Mouse (Mus musculus) G1E (cell line): ENCODE data around the gene Adamts12. TPM values are rescaled to one million over a fixed set of nuclear protein-coding genes. Genes with fewer than 3 reads are reported as not detected.

Experiments
- ATAC-seq: 2 replicates; pipeline ENCODE4 v1.8.0; 2016; ENCODE audit warnings: mild to moderate bottlenecking; ENCODE audit not compliant: insufficient number of reproducible peaks, poor library complexity, low FRiP score, severe bottlenecking; ENCODE audit errors: extremely low read depth
- DNase-seq: peaks from one replicate; pipeline ENCODE4 v3.0.0; 2012; ENCODE audit warnings: low spot score
- H3K27me3 ChIP-seq: 2 replicates; pipeline ENCODE4 v1.6.1; 2012; ENCODE audit warnings: mild to moderate bottlenecking, low read length, inconsistent platforms; ENCODE audit not compliant: insufficient read depth
- H3K36me3 ChIP-seq: replicated peaks from 2 replicates; pipeline ENCODE3; 2012; ENCODE audit warnings: mild to moderate bottlenecking, inconsistent platforms
- H3K4me1 ChIP-seq: 2 replicates; pipeline ENCODE4 v1.6.1; 2012; ENCODE audit warnings: low read depth, low read length, inconsistent platforms, mixed read lengths; ENCODE audit not compliant: insufficient read depth
- H3K4me3 ChIP-seq: 2 replicates; pipeline ENCODE4 v1.5.1; 2012; ENCODE audit warnings: low read depth, mild to moderate bottlenecking, inconsistent platforms, low read length, moderate library complexity, mixed read lengths
- H3K9me3 ChIP-seq: replicated peaks from 2 replicates; pipeline ENCODE4 v1.6.1; 2012; ENCODE audit warnings: inconsistent platforms
- CTCF ChIP-seq: IDR thresholded peaks from 2 replicates; pipeline ENCODE4 v1.5.1; 2012; ENCODE audit warnings: low read depth, low read length, inconsistent platforms, mixed read lengths
- GATA1 ChIP-seq: IDR thresholded peaks from 2 replicates; pipeline ENCODE4 v1.6.1; 2012; ENCODE audit warnings: borderline replicate concordance, low read length, inconsistent platforms, mixed read lengths
- GATA2 ChIP-seq: IDR thresholded peaks from 2 replicates; pipeline ENCODE4 v1.6.1; 2012; ENCODE audit warnings: low read depth, low read length, inconsistent platforms, borderline replicate concordance
- POLR2AphosphoS5 ChIP-seq: IDR thresholded peaks from 2 replicates; pipeline ENCODE4 v1.6.1; 2012; ENCODE audit warnings: low read depth, low read length, inconsistent platforms; ENCODE audit not compliant: insufficient replicate concordance
- TAL1 ChIP-seq: conservative IDR thresholded peaks from 2 replicates; pipeline ENCODE4 v1.6.1; 2012; ENCODE audit warnings: low read depth, low read length, inconsistent platforms, mixed read lengths
- polyA plus RNA-seq: library from polyadenylated mRNA; stranded (reverse); fragments of >175 nt; gene quantifications from 2 replicates; pipeline ENCODE4 v1.2.3, GENCODE M21; 2012
- total RNA-seq, 2 experiments: library from RNA; stranded (forward) in 1 of 2; stranded (reverse) in 1 of 2; fragments of 200-1000 nt in 1 of 2; fragments of >200 nt in 1 of 2; fragmentation: Nextera tagmentation in 1 of 2; gene quantifications; 2 replicates each; pipeline ENCODE4 v1.2.3; 2014 to 2017

Gene Adamts12
- total and polyA plus RNA-seq, 3 experiments, result 0.16 TPM; not detected in 2

DNA sequence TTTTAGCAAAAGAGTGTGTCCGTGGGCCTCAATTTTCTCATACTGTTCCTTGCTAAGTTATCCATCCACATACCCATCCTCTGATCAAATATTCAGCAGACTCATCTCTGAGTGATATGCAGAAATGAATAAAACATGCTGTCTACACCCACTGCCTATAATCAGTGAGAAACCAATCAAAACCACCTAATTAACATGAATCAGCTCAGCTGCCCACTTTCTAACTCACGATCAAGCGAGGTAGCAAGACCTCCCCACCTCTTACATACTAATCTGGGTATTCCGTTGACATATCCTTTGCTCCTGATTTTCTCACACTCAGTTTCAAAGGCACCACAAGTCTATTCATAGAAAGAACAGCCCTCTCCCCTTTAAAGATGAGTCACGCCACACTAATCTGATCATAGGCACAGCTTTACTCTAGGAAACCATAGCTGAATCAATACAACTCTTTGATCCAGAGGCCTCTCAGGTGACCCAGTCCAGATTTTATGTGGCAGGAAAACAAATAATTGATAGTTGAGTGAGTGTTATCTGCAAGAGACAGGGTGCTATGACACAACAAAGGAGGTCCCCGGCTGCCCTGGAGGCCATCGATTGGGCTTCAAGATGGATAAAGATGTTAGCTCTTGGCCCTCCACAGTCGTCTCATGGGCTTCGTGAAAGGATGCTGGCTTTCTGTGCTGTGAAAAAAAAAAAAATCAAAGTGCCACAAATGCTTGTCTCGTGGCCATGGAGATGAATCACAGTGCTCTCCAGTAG lies 10.7 kb upstream of the Adamts12 start:
- no peaks in the 10 kb centered on the region for H3K36me3 ChIP-seq

DNA sequence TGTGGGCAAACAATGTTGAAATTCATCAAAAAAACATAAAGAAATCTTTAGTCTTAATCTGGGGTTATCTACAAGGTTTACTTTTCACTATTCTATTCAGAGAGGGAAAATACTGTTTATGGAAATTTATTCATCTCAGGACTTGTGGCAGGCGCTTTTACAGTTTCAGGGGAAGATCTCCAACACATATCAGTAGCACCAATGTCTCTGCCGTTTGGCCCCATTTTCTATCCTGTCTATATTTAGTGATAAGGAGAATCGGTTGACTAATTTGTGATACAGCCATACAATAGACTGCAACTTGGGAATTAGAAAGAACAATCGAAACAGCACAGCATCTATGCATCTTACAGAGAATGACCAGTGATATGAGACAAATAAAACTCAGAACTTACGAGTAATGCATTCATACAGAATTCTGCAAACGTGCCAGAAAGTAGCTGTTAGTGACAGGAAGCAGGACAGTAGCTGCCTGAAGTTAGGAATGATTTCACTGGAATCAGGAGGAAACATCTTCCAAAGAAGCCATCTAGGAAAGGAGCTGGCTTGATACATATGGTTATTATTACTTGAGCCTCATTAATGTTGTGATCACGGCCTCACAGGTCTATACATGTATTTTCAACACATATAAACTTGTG lies 10.0 kb upstream of the Adamts12 start:
- Histone ChIP-seq H3K27me3 (no peaks in the 10 kb centered on the region), H3K9me3 (no peaks in the 10 kb centered on the region), H3K4me3 (no peak overlapping the region), H3K4me1 (no peaks in the 10 kb centered on the region), H3K36me3 (no peaks in the 10 kb centered on the region)
- ATAC-seq (no peak), DNase-seq (no peak)
- TF ChIP-seq TAL1 (no peak), POLR2AphosphoS5 (no peak), CTCF (no peak), GATA2 (no peak), GATA1 (no peak)

More for the DNA sequence above, 10.7 kb upstream of the Adamts12 start:
- no peak for ATAC-seq
- Histone ChIP-seq H3K27me3 (no peaks in the 10 kb centered on the region), H3K4me3 (no peak overlapping the region), H3K4me1 (no peaks in the 10 kb centered on the region), H3K9me3 (no peaks in the 10 kb centered on the region)
- no peak for DNase-seq
- TF ChIP-seq POLR2AphosphoS5, result no peak
- no peak for TF ChIP-seq TAL1
- TF ChIP-seq GATA2, result no peak
- no peak for TF ChIP-seq GATA1
- no peak for TF ChIP-seq CTCF

DNA sequence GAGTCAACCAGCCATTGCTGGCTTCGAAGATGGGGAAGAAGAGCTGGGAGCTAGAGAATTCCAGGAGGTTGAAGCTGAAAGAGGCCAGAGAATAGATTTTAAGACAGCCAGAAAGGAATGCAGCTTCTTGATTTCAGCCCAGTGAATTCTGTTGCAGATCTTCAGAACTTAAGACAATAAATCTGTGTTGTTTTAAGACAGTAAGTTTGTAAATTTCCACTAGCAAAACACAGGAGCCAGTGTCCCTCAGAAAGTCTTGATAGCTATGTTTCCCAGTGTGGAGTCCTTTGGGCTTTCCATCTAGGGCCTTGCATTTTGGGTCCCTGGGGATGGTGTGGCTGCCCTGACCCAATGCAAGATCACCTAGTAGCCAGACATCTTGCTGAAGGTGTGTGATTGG lies 1.7 kb upstream of the Adamts12 start:
- Histone ChIP-seq H3K4me1 (no peaks in the 10 kb centered on the region), H3K36me3 (no peaks in the 10 kb centered on the region), H3K9me3 (no peaks in the 10 kb centered on the region), H3K4me3 (no peak overlapping the region), H3K27me3 (no peaks in the 10 kb centered on the region)
- ATAC-seq, result no peak
- TF ChIP-seq POLR2AphosphoS5 (no peak), CTCF (no peak), GATA1 (no peak), TAL1 (no peak), GATA2 (no peak)
- DNase-seq, result no peak

DNA sequence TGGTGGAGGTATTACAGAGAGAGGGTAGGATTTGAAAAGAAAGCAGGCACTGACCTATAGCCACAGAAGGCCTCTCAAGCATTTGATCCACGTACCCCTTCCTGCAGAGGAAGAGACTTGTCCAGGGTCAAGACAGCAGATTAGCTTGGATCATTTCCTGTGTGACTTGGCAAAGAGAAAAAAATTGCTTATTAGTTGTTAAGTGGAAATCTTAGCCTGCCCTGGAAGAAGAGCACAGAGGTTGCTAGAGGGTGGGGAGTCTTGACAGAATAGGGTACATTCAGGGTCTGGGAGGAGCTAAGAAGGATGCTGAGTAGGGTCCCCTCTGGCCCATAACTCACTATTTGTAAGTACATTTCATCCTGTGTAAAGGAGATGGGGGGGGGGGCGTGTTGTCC lies 431 bp upstream of the Adamts12 start:
- H3K4me1 ChIP-seq, result no peaks in the 10 kb centered on the region
- no peaks in the 10 kb centered on the region for H3K9me3 ChIP-seq
- no peak for DNase-seq
- H3K36me3 ChIP-seq, result no peaks in the 10 kb centered on the region
- no peak for TF ChIP-seq CTCF
- ATAC-seq, result no peak
- H3K27me3 ChIP-seq, result no peaks in the 10 kb centered on the region
- no peak overlapping the region for H3K4me3 ChIP-seq

DNA sequence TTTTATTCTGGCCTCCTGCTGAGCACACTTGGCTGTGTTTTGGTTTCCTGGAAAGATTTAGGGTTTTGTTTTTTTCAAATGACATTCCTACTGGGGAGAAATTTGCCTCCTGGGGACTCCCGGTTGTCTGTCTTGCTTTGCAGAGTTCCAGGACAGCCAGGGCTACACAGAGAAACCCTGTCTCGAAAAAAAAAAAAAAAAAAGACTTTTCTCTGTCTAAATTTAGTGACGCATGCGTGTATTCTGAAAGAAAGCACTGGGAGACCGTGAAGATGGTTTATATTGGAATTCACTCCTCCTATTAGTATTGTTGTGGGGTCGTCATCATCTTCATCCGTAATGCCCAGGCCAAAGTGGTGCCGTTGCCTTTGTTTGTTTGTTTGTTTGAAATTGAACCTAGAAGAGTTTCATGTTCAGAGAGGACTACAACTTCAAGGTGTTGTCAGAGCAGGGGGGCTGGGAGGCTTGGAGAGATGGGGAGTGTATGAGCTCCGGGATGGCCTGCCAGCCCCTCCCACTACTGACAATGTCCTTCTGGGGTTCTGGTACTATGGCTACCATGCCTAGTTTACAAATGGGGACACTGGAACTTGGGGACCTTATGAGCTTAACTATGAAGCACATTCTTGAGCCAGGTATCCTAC lies 1.1 kb downstream of the Adamts12 start:
- TF ChIP-seq CTCF (no peak), POLR2AphosphoS5 (no peak), GATA1 (no peak), TAL1 (no peak), GATA2 (no peak)
- no peaks in the 10 kb centered on the region for H3K4me1 ChIP-seq
- no peak for ATAC-seq
- H3K36me3 ChIP-seq, result no peaks in the 10 kb centered on the region
- no peak overlapping the region for H3K4me3 ChIP-seq
- H3K9me3 ChIP-seq, result no peaks in the 10 kb centered on the region
- H3K27me3 ChIP-seq, result no peaks in the 10 kb centered on the region
- DNase-seq, result no peak

DNA sequence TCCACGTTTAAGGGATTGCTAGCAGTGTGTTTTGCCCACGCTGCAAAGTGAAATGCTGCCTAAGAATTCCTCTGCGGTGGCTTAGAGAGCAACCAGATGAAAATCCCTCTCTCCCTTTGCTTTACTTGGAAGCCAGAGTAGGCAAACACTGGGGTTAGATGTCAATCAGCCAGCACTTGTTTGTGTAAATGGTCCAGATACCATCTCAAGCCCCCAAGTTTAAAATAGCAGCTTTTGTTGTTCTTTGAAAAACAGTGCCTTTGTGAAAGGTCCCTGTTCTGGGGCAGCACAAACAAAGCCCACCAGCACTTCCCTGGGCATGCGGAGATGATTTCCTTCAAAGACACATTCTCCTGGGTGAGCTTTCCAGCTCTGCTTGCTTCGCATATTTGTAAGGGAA lies 1.7 kb downstream of the Adamts12 start:
- DNase-seq, result no peak
- no peak for TF ChIP-seq GATA1
- no peak for TF ChIP-seq CTCF
- no peak for TF ChIP-seq TAL1
- no peak for TF ChIP-seq GATA2
- H3K36me3 ChIP-seq, result no peaks in the 10 kb centered on the region
- H3K4me1 ChIP-seq, result no peaks in the 10 kb centered on the region
- H3K9me3 ChIP-seq, result no peaks in the 10 kb centered on the region
- H3K27me3 ChIP-seq, result no peaks in the 10 kb centered on the region
- ATAC-seq, result no peak
- H3K4me3 ChIP-seq, result no peak overlapping the region
